Mouse (Mus musculus): Measurements from ENCODE around the gene Tex14. TPM values are rescaled to one million over a fixed set of nuclear protein-coding genes. Genes with fewer than 3 reads are reported as not detected.

The Tex14 gene
- 0.31 and 1.3 TPM in 2 replicates for polyA plus RNA-seq (2012; rRNA removed)

GRCm38 (mm10) chr11:87404876-87405275 is at the start of gene Tex14, which contains the start of gene Rad51c:
TSS of gene Tex14 (plus strand) at chr11:87405065.
TSS of gene Rad51c (minus strand) at chr11:87404954.

GRCm38 (mm10) chr11:87358331-87359261 is 46.3 kb upstream of the Tex14 start, which contains the start of gene Ppm1e:
TSS of gene Ppm1e (minus strand) at chr11:87359023.

GRCm38 (mm10) chr11:87566501-87566900 is 161.6 kb downstream of the Tex14 start, which contains the start of gene Gm11492:
TSS of gene Gm11492 (plus strand) at chr11:87566653.

GRCm38 (mm10) chr11:87568255-87568953 is 163.5 kb downstream of the Tex14 start, which contains the start of gene Sept4:
TSS of gene Sept4 (plus strand) at chr11:87568903.

GRCm38 (mm10) chr11:87591526-87592353 is 186.9 kb downstream of the Tex14 start, which contains the start of gene Mtmr4:
TSS of gene Mtmr4 (plus strand) at chr11:87592162.

Other genes with a start within 250 kb of the Tex14 start
- gene Ppm1e, start 46.0 kb upstream of the Tex14 start, polyA plus RNA-seq (2012; rRNA removed): 41.7 and 46.5 TPM in 2 replicates
- gene Rad51c, start 111 bp upstream of the Tex14 start, polyA plus RNA-seq (2012; rRNA removed): 6.9 and 7.5 TPM in 2 replicates
- not detected in 2 replicates for gene Gm11492, start 161.6 kb downstream of the Tex14 start, polyA plus RNA-seq (2012; rRNA removed)
- 17.9 and 22.9 TPM in 2 replicates for gene Sept4, start 163.8 kb downstream of the Tex14 start, polyA plus RNA-seq (2012; rRNA removed)
- 61.5 and 66.5 TPM in 2 replicates for gene Mtmr4, start 187.1 kb downstream of the Tex14 start, polyA plus RNA-seq (2012; rRNA removed)
- gene Hsf5, start 212.1 kb downstream of the Tex14 start, polyA plus RNA-seq (2012; rRNA removed): 0.23 and 0.30 TPM in 2 replicates